Mouse (Mus musculus) adrenal gland, adult 10 weeks (tissue): ENCODE measurements around the gene Magt1. TPM values are rescaled to one million over a fixed set of nuclear protein-coding genes. Genes with fewer than 3 reads are reported as not detected.

Source experiments
- polyA plus RNA-seq: library from polyadenylated mRNA; stranded (reverse); fragments of 350-450 nt; fragmentation: Illumina TruSeq; extraction: RNeasy Lipid Tissue Mini Kit (QIAGEN cat#74804); gene quantifications from one replicate; pipeline ENCODE4 v1.2.3, GENCODE M21; 2014; ENCODE audit warnings: low read depth, low replicate concordance

Gene Magt1
- 120 TPM for polyA plus RNA-seq

GRCm38 (mm10) chrX:106011465-106012159 lies at the start of gene Magt1:
TSS of gene Magt1 (minus strand) at chrX:106011906.

GRCm38 (mm10) chrX:106026418-106027342 lies 15.0 kb upstream of the Magt1 start, which contains the start of gene Atp7a:
TSS of gene Atp7a (plus strand) at chrX:106027276.

GRCm38 (mm10) chrX:106015571-106016322 lies 4.0 kb upstream of the Magt1 start, which contains the start of gene Cox7b:
TSS of gene Cox7b (plus strand) at chrX:106015700.

DNA sequence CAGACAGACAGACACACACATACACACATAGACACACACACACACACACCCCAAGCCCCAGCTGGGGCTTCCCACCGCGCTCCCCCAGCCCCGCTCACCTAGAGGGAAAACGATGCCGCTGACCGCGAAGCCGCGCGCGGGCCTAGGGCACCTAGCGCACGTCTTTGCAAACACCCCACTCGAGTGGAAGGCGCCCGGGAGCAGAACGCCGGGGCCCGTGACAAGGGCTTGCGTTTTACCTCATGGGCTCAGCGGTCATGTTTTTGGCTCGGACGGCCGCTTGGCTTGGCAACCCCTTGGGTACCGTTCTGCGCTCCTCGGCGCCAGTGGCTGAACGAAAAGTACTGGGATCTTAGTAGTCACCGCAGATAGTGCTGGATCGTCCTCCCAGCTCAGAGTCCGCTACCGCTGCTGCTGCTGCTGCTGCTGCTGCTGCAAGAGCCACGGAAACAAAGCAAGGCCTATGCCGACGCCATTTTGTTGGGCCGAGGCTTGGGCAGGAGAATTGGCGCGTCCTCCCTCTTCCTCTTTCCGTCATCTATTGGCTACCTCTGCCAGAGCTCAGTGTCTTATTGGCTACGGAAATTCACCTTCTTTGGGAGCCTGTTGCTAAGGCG lies 82.7 kb downstream of the Magt1 start, which contains the start of gene Atrx:
TSS of gene Atrx (minus strand) at position 543 of the 617 bp plus-strand sequence.

Other genes with a start within 250 kb of the Magt1 start
- 0.58 TPM for gene Fgf16, start 247.6 kb downstream of the Magt1 start, polyA plus RNA-seq
- 287 TPM for gene Atrx, start 82.5 kb downstream of the Magt1 start, polyA plus RNA-seq
- 858 TPM for gene Cox7b, start 3.8 kb upstream of the Magt1 start, polyA plus RNA-seq
- gene Atp7a, start 15.4 kb upstream of the Magt1 start, polyA plus RNA-seq: 149 TPM
- gene Tlr13, start 131.3 kb upstream of the Magt1 start, polyA plus RNA-seq: 8.7 TPM
- gene Pgk1, start 175.2 kb upstream of the Magt1 start, polyA plus RNA-seq: 220 TPM
- 157 TPM for gene Taf9b, start 209.3 kb upstream of the Magt1 start, polyA plus RNA-seq
- not detected for gene Fnd3c2, start 243.5 kb upstream of the Magt1 start, polyA plus RNA-seq